Mouse (Mus musculus) cortical plate, adult 2 months (tissue): Measurements from ENCODE around the gene Csrp3. TPM values are rescaled to one million over a fixed set of nuclear protein-coding genes. Genes with fewer than 3 reads are reported as not detected.

ENCODE experiments used
- H3K27ac ChIP-seq: fragments of 200-500 bp; 2 replicates; pipeline ENCODE4 v1.5.1; 2012; ENCODE audit warnings: low read length, control low read depth, inconsistent platforms; ENCODE audit not compliant: insufficient read depth
- H3K4me1 ChIP-seq: fragments of 200-500 bp; 2 replicates; pipeline ENCODE4 v1.6.1; 2011; ENCODE audit warnings: low read length; ENCODE audit not compliant: control insufficient read depth, insufficient read depth
- H3K4me3 ChIP-seq: fragments of 200-500 bp; 2 replicates; pipeline ENCODE4 v1.5.1; 2011; ENCODE audit warnings: mild to moderate bottlenecking, low read length, control low read depth; ENCODE audit not compliant: insufficient read depth
- CTCF ChIP-seq: fragments of 200-500 bp; IDR thresholded peaks from 2 replicates; pipeline ENCODE4 v1.5.1; 2011; ENCODE audit warnings: mild to moderate bottlenecking, control low read depth, low read length; ENCODE audit not compliant: insufficient read depth; ENCODE audit errors: extremely low read depth
- POLR2A ChIP-seq: fragments of 200-500 bp; IDR thresholded peaks from 2 replicates; pipeline ENCODE4 v1.6.1; 2011; ENCODE audit warnings: mild to moderate bottlenecking, low read length, control low read depth; ENCODE audit not compliant: insufficient read depth; ENCODE audit errors: extremely low read depth
- polyA plus RNA-seq: library from polyadenylated mRNA; depleted of rRNA; stranded (reverse); fragments of >200 nt; gene quantifications from 2 replicates; pipeline ENCODE4 v1.2.3, GENCODE M21; 2012

Csrp3 gene
- polyA plus RNA-seq, 1 experiment, result not detected

DNA sequence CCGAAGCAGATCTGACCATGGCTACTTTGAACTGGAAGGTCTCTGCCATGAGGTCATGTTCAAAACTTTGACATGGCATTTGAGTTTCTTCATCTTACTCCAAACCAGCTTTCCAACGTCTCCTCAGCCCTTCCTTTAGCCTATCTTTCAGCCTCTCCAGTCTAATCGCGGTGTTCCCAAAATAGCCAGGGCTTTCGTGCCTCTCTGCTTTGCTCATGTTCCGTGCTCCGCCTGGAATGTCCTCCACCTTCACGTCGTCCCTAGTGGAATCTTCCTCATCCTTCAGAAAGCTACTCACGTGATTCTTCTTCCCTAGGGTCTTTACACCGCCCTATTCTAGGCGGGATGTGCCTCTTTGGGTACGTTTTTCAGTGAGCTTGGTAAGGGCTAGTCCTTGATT is 5.7 kb upstream of the Csrp3 start:
- Histone ChIP-seq H3K4me1 (no peaks in the 10 kb centered on the region), H3K27ac (no peak overlapping the region)
- no peak for TF ChIP-seq POLR2A
- TF ChIP-seq CTCF, result no peak

GRCm38 (mm10) chr7:48851529-48852104 is 3.8 kb upstream of the Csrp3 start:
- no peak overlapping the region for H3K4me3 ChIP-seq
- no peaks in the 10 kb centered on the region for H3K4me1 ChIP-seq
- TF ChIP-seq CTCF (no peak), POLR2A (no peak)
- no peak overlapping the region for H3K27ac ChIP-seq

More for the DNA sequence above, 5.7 kb upstream of the Csrp3 start:
- H3K4me3 ChIP-seq, result no peak overlapping the region

- Histone ChIP-seq H3K27ac (no peak overlapping the region), H3K4me3 (no peak overlapping the region), H3K4me1 (no peaks in the 10 kb centered on the region)
- TF ChIP-seq POLR2A (no peak), CTCF (no peak)
Measured at GRCm38 (mm10) chr7:48846755-48847154, 1.1 kb downstream of the Csrp3 start.

- no peaks in the 10 kb centered on the region for H3K4me1 ChIP-seq
- H3K4me3 ChIP-seq, result no peak overlapping the region
- no peak overlapping the region for H3K27ac ChIP-seq
- TF ChIP-seq POLR2A (no peak), CTCF (no peak)
Measured at GRCm38 (mm10) chr7:48845213-48845973, 2.4 kb downstream of the Csrp3 start.

DNA sequence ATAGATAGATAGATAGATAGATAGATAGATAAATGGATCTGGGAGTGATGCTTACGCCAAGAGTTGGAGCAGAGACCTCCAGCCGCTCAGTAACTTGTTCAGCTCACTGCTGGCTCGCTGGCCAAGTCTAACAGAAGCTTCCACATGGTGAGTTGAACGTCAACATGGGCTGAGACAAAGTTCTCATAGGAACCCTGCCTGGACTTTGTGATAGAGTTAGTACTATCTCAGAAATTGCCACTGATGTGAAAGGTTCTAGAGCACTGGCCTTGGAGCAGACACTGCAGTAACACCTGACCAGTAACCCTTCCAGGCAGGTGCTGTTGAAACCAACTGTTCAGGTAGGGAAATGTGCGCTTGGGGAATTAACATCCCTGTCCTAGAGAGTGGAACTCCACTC is 4.3 kb downstream of the Csrp3 start:
- Histone ChIP-seq H3K27ac (no peak overlapping the region), H3K4me1 (no peaks in the 10 kb centered on the region), H3K4me3 (no peak overlapping the region)
- TF ChIP-seq POLR2A (no peak), CTCF (no peak)

DNA sequence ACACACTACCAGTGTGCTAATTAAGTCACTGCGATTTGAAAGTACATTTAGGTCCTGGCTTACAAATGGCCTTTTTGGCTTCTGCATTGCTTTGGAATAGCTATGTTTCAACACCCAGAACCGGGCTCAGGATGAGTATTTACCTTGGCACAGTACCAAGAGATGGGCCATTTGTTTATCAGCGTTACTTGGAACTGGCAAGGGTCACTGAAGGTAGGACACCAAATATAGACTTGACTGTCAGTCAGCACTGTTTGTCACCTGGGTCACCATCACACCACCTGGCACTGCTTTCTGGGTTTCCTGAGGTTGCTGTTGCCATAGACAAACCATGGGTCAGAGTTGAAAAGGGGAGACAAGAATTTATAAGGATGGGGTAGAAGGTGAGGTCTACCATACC is 5.5 kb downstream of the Csrp3 start:
- Histone ChIP-seq H3K4me3 (no peak overlapping the region), H3K4me1 (no peaks in the 10 kb centered on the region), H3K27ac (no peak overlapping the region)
- no peak for TF ChIP-seq POLR2A
- TF ChIP-seq CTCF, result no peak

GRCm38 (mm10) chr7:48841538-48841937 is 6.3 kb downstream of the Csrp3 start:
- TF ChIP-seq CTCF (no peak), POLR2A (no peak)
- no peaks in the 10 kb centered on the region for H3K4me1 ChIP-seq
- no peak overlapping the region for H3K4me3 ChIP-seq
- no peak overlapping the region for H3K27ac ChIP-seq

DNA sequence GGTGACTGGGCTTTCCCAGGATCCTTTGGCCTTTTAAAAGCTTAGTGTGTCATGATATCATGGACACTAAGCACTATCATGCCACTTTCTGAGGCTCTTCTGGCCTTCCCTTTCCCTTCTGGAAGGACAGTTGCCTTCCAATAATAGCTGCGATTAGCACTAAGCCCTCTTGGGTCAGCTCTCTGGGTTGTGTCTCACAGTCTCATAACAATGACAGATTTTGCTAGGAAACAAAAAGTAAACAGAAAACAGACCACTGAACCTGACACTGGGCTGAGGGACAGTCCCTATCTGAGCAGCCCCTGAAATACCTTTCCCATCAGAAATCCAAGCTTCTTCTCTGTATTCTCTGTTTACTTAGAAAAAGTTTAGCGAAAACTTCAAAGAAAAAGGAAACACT is 7.3 kb downstream of the Csrp3 start:
- Histone ChIP-seq H3K4me1 (no peaks in the 10 kb centered on the region), H3K4me3 (no peak overlapping the region), H3K27ac (no peak overlapping the region)
- TF ChIP-seq CTCF (no peak), POLR2A (no peak)

GRCm38 (mm10) chr7:48838434-48838833 is 9.4 kb downstream of the Csrp3 start:
- Histone ChIP-seq H3K4me1 (no peaks in the 10 kb centered on the region; the same call in 1 of the 2 replicates), H3K4me3 (no peak overlapping the region), H3K27ac (no peak overlapping the region)
- TF ChIP-seq POLR2A (no peak), CTCF (no peak)

- TF ChIP-seq POLR2A, result no peak
- no peak for TF ChIP-seq CTCF
Measured at GRCm38 (mm10) chr7:48836949-48837348, 10.9 kb downstream of the Csrp3 start.

More at GRCm38 (mm10) chr7:48836949-48837348, 10.9 kb downstream of the Csrp3 start:
- Histone ChIP-seq H3K4me3 (no peak overlapping the region), H3K4me1 (no peaks in the 10 kb centered on the region; the same call in 1 of the 2 replicates), H3K27ac (no peak overlapping the region)
